ENCODE assay signal across 8 mouse cellular contexts in genomic region chr12:79347643-79348042, GRCm38 (mm10). TPM values are rescaled to one million over a fixed set of nuclear protein-coding genes. Genes with fewer than 3 reads are reported as not detected.
DNase-seq lines count a peak whose midpoint lies in the region; ATAC-seq lines count a peak whose summit lies in the region.

No protein-coding gene starts in this region.

- no peak overlapping the region for H3K9ac ChIP-seq in forebrain, embryonic 14.5 days (ENCODE audit: low read length)
- H3K9ac ChIP-seq in hindbrain, embryonic 14.5 days = no peak overlapping the region

- no peaks in the 10 kb centered on the region for H3K36me3 ChIP-seq in forebrain, embryonic 14.5 days (ENCODE audit: control insufficient read depth, insufficient read depth, low read length)
- H3K36me3 ChIP-seq in hindbrain, embryonic 14.5 days (replicated peaks; ENCODE audit: control insufficient read depth, insufficient read depth) = no peaks in the 10 kb centered on the region

- peak; percentile 84 for ATAC-seq in forebrain, embryonic 14.5 days
- 0 out of 2 replicates have a peak, but pooled peaks have one; percentile 51 for ATAC-seq in hindbrain, embryonic 14.5 days (ENCODE audit: low FRiP score)

- peak; percentile 71 for DNase-seq in gastrocnemius, adult 18-20 months (ENCODE audit: low spot score)
- no peak for DNase-seq in gastrocnemius, postnatal 25 days
- DNase-seq in cerebellum, adult 11 months = peak; percentile 34
- DNase-seq in forebrain, embryonic 14.5 days (ENCODE audit: low spot score) = peak; percentile 94
- DNase-seq in hindbrain, embryonic 14.5 days (ENCODE audit: low spot score) = peak; percentile 86
- DNase-seq in layer of hippocampus, postnatal 10 days (ENCODE audit: low spot score in 2 of 2) = peak; percentile 51 to 64
- peak; percentile 76 for DNase-seq in lung, postnatal 14 days
- DNase-seq in right cerebral cortex, postnatal 25 days = peak; percentile 27

- H3K4me3 ChIP-seq in forebrain, embryonic 14.5 days (ENCODE audit: low read depth, low read length) = no peak overlapping the region
- no peak overlapping the region for H3K4me3 ChIP-seq in hindbrain, embryonic 14.5 days (replicated peaks; ENCODE audit: low read length)

- H3K27me3 ChIP-seq in forebrain, embryonic 14.5 days (replicated peaks; ENCODE audit: control insufficient read depth, insufficient read depth, low read length) = no peaks in the 10 kb centered on the region
- no peaks in the 10 kb centered on the region for H3K27me3 ChIP-seq in hindbrain, embryonic 14.5 days (ENCODE audit: control insufficient read depth, insufficient read depth, low read length)

- WGBS in forebrain, embryonic 14.5 days = 10% methylated on average over 6 of the region's 6 CpGs
- 15% methylated on average over 6 of the region's 6 CpGs for WGBS in hindbrain, embryonic 14.5 days

- no peak overlapping the region for H3K4me2 ChIP-seq in forebrain, embryonic 14.5 days (ENCODE audit: low read length)
- no peak overlapping the region for H3K4me2 ChIP-seq in hindbrain, embryonic 14.5 days (replicated peaks)

- H3K27ac ChIP-seq in forebrain, embryonic 14.5 days (ENCODE audit: low read depth, low read length) = no peak overlapping the region
- H3K27ac ChIP-seq in hindbrain, embryonic 14.5 days = no peak overlapping the region

- no peaks in the 10 kb centered on the region for H3K4me1 ChIP-seq in forebrain, embryonic 14.5 days (ENCODE audit: control insufficient read depth, insufficient read depth, low read length)
- H3K4me1 ChIP-seq in hindbrain, embryonic 14.5 days (replicated peaks; ENCODE audit: control insufficient read depth, insufficient read depth, low read length) = 0 out of 2 replicates have a peak, but pooled peaks cover 4% of the 10 kb centered on the region

- H3K9me3 ChIP-seq in forebrain, embryonic 14.5 days (replicated peaks; ENCODE audit: control insufficient read depth, low read length) = no peaks in the 10 kb centered on the region
- H3K9me3 ChIP-seq in hindbrain, embryonic 14.5 days (ENCODE audit: control insufficient read depth, low read length) = no peaks in the 10 kb centered on the region

RNA-seq across cellular contexts. Expression of gene Rad51b, which starts 50.6 kb away (rescaled TPM):
- under 1 TPM; 0.17 to 0.23 TPM for total RNA-seq in gastrocnemius, adult 18-20 months (2021)
- total RNA-seq in gastrocnemius, postnatal 25 days (2021) = under 1 TPM in 1 of 2 experiments, not detected in 1; 0.13 TPM
- polyA plus RNA-seq in forebrain, embryonic 14.5 days (2014; fragmentation: Nextera tagmentation; extraction: Ambion mirVana) = 2.6 and 3.5 TPM in 2 replicates
- 1.2 and 1.5 TPM in 2 replicates for polyA plus RNA-seq in hindbrain, embryonic 14.5 days (2014; fragmentation: Nextera tagmentation; extraction: Ambion mirVana)
- under 1 TPM; 0.47 to 0.69 TPM for total RNA-seq in layer of hippocampus, postnatal 10 days (2021)

RNA-seq across cellular contexts. Expression of gene Zfyve26, which starts 51.5 kb away (rescaled TPM):
- total RNA-seq in gastrocnemius, adult 18-20 months (2021) = 10 to 100 TPM; 14.4 to 15.5 TPM
- 10 to 100 TPM; 15.4 to 16.2 TPM for total RNA-seq in gastrocnemius, postnatal 25 days (2021)
- polyA plus RNA-seq in forebrain, embryonic 14.5 days (2014; fragmentation: Nextera tagmentation; extraction: Ambion mirVana) = 8.5 and 8.9 TPM in 2 replicates
- 9.7 and 11.7 TPM in 2 replicates for polyA plus RNA-seq in hindbrain, embryonic 14.5 days (2014; fragmentation: Nextera tagmentation; extraction: Ambion mirVana)
- 10 to 100 TPM; 23.8 to 26.4 TPM for total RNA-seq in layer of hippocampus, postnatal 10 days (2021)
